Mouse (Mus musculus) activated CD4-positive, CD25-positive, alpha-beta regulatory T cell, adult 4 months (primary cell): ENCODE results near the gene Pitpnm2. TPM values are rescaled to one million over a fixed set of nuclear protein-coding genes. Genes with fewer than 3 reads are reported as not detected.

Experiments
- ATAC-seq: one replicate; pipeline ENCODE4 v1.8.0; 2017
- polyA plus RNA-seq, 2 experiments: library from polyadenylated mRNA; unstranded; fragments of 100-300 nt; shearing (Covaris generic); gene quantifications; one replicate each; pipeline ENCODE4 v1.2.1; 2017

The Pitpnm2 gene
- polyA plus RNA-seq, 2 experiments from 2014 or later: 10.6 to 11.3 TPM

DNA sequence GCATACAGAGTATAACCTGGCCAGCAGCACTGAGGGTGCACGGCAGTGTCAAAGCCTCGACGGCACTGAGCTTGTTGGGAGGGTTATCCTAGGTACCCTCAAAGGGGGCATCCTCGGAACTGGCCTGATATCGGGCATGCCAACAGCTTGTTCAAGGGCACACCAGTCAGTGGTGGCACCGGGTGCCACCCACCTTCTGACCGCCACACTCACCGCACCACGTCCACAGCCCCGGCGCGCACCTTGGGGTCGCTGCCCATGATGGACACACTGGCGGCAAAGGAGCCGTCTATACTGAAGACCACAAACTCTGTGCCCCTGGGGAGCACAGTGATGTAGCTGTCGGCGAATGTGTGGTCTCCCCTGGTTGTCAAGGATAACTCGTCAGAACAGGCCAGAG lies 127.2 kb downstream of the Pitpnm2 start:
- no peak for ATAC-seq

DNA sequence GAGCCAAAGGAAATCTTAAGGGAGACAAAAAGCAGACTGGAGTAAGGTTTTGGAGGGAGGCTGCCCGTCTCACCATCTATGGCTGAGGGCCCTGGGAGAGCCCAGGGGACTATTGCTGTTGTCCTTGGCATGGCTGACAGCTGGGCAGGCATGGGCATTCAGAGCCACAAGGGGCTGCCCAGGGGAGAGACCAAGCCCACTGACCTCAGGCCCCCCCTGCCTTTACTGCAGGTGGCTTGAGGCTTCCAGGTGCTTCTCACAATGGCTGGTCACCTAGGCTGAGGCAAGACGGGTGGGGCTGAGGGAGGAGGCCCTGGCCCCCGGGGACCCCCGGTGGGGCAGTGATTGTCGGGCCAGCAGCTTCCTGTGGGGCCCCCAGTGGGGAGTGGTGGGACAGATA lies 130.4 kb downstream of the Pitpnm2 start:
- ATAC-seq: no peak

DNA sequence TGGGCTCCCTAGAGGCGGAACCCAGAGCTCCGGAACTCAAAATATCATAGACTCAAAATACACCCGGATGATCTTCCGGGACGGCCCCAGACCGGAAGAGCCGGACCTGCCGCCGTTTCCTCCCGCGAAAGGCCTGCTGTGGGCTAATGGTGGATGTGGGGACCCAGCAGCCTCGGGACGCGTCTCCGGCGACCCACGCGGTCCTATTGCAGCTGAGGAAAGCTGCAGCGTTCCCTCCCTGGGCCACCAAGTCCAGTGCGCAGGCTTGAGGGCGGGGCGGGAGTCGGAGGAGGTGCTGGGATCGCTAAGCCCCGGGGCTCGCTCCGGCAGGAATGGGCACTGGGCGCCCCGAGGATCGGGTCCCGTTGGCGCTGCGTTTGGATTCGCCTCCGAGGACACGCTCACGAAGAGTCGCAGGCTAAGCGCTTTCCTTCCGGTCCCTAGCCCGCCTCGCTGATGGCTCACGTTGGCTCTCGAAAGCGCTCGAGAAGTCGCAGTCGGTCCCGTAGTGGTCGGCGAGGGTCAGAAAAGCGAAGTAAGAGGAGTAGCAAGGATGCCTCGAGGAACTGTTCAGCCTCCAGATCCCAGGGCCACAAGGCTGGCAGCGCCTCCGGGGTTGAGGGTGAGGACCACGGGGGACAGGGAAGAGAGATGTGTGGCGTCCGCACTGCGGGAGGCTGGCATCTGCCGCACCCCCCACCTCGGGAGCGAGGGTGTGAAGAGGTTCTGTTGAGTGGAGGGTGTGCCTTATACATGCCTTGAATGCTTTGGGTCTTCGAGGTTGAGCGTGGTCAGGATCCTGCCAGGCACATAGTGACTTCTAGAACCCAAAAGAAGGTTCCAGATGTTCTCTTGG lies 133.3 kb downstream of the Pitpnm2 start, which contains the start of gene Arl6ip4:
Gene Arl6ip4, plus strand, starts transcription at position 100 of the 856 bp plus-strand sequence.
- peak; percentile 16 for ATAC-seq

DNA sequence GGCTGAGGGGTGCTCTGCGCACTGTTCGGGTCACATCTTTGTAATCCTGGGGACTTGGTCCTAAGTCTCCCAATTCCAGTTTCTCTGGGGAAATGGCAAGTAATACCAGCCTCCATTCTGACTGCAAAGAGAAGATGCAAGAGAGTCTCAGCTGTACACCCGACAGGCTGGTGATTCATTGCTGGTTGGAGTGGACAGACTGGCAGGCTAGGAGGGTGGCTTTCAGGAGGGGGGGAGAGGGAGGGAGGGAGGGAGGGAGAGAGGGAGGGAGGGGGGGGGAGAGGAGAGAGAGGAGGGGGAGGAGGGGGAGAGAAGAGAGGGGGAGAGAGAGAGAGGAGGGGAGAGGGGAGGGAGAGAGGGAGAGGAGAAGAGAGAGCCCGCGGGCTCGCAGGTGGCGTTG lies 134.0 kb downstream of the Pitpnm2 start:
- no peak for ATAC-seq

DNA sequence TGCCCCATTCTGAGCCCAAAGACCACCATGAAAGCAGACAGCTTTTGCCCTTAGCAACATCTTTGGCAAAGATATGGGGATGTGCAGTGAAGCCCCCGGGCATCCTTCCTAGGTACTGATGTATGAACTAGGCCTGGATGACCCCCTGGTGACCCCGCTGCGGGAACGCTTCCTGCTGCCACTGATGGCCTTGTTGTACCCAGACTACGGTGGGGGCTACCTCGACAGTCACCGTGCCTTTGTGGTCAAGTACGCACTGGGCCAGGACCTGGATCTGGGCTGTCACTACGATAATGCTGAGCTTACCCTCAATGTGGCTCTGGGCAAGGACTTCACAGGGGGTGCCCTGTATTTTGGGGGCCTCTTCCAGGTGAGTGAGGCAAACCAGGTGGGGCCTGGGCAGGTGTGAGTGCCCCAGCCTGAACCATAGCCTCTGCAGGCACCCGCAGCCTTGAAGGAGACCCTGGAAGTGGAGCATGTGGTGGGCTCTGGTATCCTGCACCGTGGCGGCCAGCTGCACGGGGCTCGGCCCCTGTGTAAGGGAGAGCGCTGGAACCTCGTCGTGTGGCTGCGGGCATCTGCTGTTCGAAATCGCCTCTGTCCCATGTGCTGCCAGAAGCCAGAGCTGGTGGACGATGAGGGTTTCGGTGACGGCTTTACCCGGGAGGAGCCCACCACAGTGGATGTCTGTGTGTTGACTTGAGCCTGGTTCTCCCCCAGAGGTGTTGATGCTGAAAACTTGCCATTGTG lies 135.1 kb downstream of the Pitpnm2 start:
- no peak for ATAC-seq

DNA sequence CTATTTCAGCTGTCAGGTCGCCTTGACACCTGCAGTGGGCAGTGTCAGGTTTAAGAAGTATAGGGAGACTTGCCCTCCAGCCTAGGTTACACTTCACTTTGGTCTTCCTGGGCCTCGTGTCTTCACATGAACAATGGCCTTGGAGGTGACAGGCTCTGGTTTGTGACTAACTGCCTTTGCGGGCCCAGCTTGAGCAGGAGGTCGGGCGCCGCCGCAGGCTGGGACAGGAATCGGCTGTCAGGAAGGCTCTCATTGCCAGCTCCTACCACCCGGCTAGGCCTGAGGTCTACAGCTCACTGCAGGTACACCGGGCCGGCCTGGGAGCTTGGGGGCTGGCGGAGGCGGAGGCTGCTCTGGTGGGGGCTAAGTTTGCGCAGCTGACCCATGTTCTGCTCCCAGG lies 136.5 kb downstream of the Pitpnm2 start:
- no peak for ATAC-seq

DNA sequence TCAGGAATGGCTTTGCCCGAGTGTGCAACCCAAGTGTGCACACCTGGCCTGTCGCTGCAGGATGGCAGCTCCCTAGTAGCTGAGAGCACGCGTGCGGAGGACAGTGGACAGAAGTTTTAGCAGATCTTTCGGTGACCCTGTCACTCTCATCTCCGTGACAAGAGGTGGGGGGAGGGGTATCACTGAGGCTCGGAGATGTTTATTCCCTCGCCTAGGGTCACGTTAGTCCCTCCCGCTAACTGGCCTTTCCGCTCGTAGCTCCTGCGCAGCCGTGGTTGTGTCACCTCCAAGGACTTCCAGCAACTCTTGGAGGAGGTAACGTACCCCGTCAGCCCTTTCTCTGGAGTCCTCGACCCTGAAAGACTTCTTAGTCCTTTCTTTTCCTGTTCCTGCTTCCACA lies 137.0 kb downstream of the Pitpnm2 start:
- no peak for ATAC-seq

DNA sequence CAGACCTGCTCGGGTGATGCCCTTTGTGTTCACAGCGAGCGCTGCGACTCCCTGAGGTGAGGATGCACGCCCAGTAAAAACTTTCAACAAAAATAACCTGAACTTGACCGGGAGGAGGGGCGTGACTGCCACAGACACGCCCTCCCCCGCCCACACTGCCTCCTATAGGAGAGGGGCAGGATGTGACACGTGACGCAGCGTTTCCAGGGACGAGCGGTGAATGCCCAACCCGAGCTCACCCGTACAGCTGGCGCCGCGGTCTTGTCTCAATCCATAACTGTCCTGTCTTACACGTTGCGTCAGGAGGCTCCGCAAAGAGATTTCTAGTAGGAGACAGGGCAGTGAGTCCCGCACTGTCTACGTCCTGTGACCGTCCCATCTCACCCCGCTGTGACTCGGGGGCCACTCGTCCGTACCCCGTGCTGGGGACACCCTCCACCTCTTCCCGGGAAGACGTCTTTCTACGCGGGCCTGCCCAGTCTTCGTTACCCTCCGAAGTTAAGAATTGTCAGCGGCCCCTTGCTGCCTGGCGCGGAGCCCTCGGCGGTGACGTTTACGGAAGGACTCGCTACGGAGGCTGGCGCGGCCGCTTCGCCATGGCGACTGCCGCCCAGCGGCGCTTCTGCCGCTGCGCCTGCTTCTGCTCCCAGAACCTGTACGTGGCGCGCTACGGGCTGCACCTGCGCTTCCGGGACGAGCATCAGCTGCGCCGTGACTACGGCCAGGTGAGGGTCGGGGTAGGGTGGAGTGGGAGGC lies 137.6 kb downstream of the Pitpnm2 start, which contains the start of gene Ogfod2:
Gene Ogfod2, plus strand, starts transcription at position 556 of the 756 bp plus-strand sequence.
- peak; percentile 85 for ATAC-seq

DNA sequence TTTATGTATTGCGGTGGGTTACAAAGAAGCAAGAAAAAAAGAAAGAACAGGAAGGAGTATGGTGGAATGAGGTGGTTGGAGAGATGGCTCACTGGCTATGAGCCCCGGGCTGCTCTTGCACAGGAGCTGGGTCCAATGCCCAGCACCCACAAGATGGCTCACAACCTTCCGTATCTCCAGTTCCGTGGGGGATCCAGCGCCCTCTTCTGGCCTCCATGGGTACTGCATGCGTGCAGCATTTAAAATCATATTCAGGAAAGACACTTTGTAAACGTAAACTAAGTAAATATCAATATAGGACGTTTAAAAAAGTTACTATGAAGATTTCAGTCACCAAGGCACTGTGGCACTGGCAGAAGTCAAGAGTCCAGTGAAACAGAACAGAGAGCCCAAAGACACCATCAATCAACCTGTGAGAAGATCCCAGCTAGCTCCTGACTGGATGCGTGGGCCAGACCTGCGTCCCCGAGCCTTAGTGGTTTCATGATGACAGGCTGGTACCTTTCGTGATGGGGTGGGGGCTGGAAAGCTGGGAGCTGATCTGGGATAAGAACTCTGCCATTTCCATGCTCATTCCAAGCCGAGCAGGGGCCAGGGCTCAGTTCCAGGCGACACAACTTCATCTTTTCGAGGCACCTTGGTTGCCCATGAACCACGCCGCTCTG lies 138.4 kb downstream of the Pitpnm2 start:
- no peak for ATAC-seq

DNA sequence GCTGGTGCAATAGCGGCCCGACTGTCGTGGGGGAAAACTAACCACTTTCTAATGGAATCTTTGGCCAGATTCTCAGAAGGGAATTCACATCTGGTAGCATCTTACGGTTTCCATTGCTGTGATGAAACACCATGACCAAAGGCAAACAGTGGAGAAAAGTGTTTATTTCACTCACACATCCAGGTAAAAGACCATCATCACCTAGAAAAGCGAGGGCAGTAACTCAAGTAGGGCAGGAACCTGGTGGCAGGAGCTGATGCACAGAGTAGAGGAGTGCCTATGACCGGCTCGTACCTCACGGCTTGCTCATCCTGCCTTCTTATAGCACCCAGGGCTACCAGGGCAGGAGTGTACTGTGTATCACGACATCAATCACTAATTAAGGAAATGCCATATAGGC lies 146.0 kb downstream of the Pitpnm2 start:
- no peak for ATAC-seq

DNA sequence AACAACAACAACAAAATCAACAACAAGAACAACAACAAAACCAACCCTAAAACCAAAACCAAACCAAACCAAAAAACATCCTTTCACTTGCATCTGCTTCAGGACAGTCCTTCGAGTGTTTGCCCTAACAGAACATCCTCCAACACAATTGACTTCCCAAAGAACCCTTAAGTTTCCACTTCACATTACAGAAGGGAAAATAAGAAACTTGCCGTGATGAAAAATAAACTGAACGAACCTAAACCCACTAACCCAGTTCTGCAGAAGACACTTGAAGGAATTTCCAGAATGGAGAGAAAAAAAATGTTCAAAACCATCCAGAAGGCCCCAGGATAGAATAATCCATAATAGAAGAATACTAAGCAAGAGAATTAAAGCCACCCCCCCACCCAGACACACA lies 146.5 kb downstream of the Pitpnm2 start:
- ATAC-seq: no peak

DNA sequence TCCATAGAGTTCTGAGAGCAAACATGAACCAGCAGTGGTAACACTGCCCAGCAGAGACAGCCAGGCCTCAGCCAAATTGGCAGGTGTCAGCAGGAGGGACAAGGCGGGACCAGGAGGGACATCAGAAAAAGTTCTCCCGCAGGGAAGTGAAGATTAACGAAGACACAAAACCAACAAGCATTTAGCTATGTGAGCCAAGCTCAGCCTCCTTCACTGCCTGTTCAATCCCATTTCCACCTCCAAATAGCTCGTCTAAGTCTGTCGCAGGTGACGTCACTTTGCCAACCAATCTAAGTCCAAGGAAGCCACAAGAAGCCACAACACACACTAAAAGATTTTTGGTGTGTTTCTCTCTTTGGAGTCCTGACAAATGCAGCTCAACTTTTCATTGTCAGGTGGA lies 147.2 kb downstream of the Pitpnm2 start:
- ATAC-seq: no peak

DNA sequence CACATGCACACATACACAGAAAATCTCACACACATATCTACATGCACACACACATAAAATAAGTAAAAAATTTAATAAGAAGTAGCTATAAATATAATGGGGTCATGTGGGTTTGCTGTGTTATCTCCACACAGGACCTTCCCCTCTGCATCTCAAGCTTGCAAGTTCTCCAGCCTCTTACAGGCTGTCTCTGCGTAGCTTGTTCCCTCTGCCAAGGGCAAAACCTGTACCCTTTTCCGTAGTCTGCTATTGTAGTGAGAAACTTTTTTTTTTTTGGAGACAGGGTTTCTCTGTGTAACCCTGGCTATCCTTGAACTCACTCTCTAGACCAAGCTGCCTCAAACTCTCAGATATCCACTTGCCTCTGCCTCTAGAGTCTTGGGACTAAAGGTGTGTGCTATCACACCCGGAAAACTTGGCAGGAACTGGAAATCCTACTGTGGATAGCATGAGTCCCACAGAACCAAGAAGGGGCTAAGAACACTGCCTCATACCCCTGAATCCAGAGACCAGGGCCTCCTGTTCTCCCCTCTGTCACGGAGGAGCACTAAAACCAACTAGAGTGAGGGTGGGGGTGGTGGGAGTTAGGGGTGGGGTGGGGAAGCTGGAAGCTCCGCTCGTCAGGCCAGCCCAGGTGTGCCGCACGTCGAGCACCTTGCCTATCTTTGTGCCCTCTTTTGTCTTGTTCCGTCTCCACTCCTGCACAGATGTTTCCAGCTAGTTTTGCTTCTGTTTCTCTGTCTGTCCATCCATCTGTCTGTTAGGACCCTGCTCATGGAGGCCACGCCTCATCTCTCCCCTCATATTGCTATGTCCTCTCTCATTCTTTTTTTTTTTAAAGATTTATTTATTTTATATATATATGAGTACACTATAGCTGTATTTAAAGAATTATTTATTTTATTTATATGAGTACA lies 149.2 kb downstream of the Pitpnm2 start:
- no peak for ATAC-seq

DNA sequence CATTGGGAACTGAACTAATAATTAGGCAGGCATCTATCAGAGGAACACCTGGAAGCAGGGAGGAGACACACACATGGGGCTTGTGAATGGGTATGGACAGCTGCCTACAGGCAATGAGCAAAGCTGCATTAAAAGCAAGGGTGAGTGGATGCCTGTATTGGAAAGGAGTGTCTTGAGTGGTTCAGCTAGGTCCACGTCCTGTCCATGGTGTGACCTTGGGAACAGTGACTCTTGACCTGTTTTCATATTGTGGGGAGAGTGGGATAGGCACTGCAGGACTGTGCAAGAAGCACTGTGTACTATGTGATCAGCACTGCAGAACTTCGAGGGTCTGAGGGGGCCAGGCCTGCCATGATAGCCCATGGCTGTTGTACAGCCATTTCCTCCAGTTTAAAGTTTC lies 150.6 kb downstream of the Pitpnm2 start:
- ATAC-seq: no peak

DNA sequence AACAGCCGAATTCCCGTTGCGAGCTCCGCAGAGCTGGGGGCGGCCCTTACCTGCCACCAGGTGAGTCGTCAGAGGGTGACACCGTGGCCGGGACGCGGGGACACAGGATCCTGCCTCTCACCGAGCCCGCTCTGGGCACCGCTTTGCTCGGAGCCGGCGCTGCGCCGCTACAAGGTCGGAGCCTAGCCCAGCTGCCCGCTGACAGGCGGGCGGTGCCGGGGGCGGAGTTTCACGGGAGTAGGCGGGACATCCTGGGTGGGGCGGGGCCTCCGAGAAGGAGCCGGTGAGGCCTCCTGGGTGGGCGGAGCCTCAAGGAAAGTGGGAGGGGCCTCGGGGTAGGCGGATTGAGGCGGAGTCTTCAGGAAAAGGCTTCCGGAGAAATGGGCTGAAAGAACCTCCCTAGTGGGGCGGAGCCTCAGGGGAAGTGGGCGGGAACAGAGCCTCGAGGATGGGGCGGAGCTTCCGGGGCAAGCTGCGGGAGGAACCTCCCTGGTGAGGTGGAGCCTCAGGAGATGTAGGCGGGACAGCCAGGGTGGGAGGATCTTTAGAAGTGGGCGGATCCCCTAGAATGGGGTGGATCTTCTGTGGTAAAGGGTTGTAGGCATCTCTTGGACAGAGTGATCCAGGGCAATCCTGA lies 153.8 kb downstream of the Pitpnm2 start, which contains the start of gene Abcb9:
Gene Abcb9, minus strand, starts transcription at position 203 of the 637 bp plus-strand sequence.
- ATAC-seq: peak; percentile 86

DNA sequence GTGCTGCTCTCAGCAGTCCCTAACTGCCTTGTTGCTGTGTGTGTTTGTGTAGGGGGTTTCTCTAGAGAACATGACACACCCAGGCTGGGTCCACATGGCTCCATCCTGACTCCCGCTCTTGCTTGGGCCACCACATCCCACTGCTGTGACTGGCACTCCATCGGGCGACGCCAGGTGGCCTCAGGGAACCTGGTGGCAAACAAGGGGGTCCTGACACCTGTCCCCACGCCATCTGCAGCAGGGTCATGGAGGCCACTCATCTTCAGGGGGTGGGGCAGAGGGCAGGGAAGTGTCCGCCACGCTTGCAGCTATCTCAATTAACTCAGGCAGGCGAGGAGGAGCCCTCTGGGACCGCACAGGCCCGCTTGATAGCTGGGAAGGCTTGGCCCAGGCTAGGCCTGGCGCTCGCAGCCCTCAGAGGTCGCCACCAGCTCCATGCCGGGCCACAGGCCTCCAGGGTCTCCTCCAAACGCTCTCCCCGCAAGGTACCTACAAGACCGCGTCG lies 154.4 kb downstream of the Pitpnm2 start:
- ATAC-seq: no peak

DNA sequence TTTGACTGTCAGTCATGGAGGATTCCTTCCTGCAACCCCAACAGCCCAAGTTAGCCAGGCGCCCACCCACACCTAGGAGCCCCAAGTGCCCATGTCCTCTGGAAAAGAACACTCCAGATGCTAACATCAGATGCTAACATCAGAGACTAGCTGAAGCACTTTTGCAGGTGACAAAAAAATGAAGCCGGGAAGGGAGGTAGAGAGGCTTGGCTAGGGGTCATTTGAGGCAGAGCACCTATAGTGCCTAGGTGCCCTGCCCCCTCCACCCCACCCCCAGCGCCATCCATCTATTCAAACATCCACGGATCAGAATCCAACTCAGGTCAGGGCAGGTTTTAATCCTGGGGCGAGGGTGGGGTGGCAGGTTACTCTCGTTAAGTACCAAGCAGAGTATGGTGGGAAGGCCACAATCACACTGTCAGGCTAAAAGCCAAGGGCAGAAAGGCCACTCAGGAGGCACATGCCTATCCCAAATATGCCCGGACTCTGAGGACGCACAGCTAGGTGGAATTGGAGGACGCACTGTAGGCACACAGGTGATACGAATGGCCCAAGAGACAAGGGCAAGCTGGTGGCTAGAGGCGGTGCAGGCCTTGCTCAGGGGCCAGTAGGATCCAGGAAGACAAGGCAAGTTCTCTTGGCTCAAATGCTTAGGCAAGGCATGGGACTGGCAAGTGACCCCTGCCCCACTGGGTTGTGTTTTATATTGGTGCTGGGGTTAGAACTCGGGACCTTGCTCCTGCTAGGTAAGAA lies 155.5 kb downstream of the Pitpnm2 start:
- no peak for ATAC-seq

DNA sequence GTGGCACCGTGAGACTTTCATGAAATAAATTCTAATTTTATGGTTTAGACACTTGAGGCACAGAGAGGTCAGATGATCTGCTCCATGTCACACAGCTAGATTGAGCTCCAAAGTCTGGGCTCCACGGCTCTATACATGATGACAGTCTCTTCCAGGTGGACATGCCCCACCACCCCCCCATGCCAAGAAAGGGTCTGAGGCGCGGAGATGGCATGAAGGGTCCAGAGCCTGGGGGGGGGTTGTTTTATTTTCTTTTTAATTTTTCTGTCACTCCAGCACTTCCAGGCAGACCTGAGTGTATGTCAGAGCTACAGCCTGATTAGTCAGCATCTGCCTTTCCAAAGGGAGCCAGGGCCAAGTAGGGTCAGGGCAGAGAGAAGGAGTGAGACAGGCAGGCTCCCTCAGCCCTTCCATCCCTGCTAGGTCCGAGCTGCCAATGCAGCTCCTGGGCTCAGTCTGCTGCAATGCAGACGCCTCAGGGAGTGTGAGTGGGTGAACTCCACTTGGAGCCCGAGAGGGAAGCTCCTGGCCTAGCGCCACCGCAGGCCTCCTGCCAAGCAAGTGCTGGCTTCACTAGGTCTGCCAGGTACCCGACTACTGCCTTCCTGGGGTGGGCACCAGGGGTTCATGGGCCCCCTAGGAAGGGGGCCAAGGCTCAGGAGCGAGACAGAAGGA lies 156.3 kb downstream of the Pitpnm2 start:
- ATAC-seq: no peak

DNA sequence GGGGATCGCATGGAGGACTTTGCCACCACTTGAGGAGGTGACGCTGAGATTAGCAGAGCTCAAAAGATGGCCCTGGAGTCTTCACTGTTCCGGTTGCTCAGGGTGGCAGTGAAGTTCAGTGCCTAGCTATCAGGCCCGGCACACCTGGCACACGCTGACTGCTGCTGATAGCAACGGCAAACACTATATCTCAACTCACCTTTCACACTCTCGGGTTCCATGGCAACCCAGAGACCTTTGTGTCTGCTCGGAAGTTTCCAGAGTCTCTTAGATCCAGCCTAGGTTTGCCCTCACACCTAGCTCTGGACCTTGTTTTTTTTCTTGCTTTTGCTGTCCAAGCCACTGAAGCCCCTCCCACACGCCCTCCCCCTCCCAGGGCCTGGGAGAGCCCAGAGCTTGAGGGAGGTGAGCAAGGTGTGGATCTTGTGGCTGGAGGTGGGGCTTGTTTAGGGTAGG lies 157.6 kb downstream of the Pitpnm2 start:
- ATAC-seq: no peak
